Mouse (Mus musculus): ENCODE results near the gene Ccdc40.
"Not testable (repeated sequence)": the region's sequence is repeated elsewhere in the genome, so short reads cannot be mapped to it uniquely, and the experiment has no call there.

Gene Ccdc40

GRCm38 (mm10) chr11:119224926-119225325 is 3.4 kb upstream of the Ccdc40 start:
- in situ Hi-C loops (cut with MboI; ENCODE audit: low pct_unique_long_range_greater_than_20kb in 1 of 2, low sequenced_read_pairs in 2 of 2, unreplicated experiment in 1 of 2) = no loop called here

DNA sequence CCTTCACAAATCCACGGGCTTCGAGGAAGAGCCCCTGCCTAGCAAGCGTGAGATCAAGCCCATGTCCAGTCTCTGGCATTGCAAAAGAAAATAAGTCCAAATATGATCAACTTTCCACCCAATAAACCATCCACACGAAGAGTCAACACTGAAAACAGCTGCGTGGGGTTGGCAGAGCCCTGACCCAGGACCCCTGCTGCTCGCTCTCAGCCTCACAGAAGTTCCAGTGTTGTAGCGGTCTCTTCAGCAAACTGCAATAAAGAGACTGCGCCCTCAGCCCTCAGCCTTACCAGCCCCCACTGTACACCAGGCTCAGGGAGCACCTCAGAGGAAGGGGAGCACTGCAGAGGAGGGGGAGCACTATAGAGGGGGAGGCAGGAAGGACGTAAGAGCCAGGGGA is 2.7 kb upstream of the Ccdc40 start:
- in situ Hi-C loops (cut with MboI; ENCODE audit: low pct_unique_long_range_greater_than_20kb in 1 of 2, low sequenced_read_pairs in 2 of 2, unreplicated experiment in 1 of 2) = no loop called here

- in situ Hi-C loops (cut with MboI; ENCODE audit: low pct_unique_long_range_greater_than_20kb in 1 of 2, low sequenced_read_pairs in 2 of 2, unreplicated experiment in 1 of 2) = no loop called here
Observed at GRCm38 (mm10) chr11:119227591-119227990, 781 bp upstream of the Ccdc40 start.

DNA sequence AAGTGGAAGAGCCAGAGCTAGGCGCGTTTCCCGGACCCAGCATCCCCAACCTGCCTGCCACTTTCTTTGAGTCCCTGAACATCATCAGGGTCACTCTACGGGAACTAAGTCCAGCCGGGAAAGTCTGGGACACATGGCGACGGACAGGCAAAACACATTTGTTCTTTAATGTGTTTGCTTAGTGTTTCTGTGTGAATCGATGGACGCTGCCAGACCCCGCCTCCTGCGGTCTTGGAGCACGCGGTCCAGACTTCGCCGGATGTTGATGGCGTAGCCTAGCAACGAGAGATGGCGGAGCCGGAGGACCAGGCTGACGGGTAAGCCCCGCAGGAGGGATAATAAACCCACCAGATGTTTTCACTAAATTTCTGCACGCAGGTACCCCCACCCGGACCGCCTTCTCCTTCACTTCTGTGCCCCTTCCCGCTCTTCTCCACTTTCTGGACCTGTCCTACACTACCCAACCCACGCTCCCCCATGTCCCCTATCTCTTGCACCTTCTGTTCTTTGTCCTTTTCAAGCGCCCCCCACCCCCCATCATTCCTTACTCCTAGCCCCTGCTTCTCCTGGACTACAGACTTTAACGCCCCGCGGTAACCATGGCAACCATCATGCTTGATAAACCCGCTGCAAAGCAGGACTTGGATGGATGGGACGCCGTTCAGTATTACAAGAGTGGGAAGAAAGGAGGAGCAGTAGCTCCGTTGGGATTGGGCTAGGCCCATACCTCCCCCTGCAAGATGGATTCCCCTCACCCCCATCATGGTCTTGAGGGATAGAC is 664 bp downstream of the Ccdc40 start:
- in situ Hi-C loops (cut with MboI; ENCODE audit: low pct_unique_long_range_greater_than_20kb in 1 of 2, low sequenced_read_pairs in 2 of 2, unreplicated experiment in 1 of 2) = no loop called here

- in situ Hi-C loops (cut with MboI; ENCODE audit: low pct_unique_long_range_greater_than_20kb in 1 of 2, low sequenced_read_pairs in 2 of 2, unreplicated experiment in 1 of 2) = no loop called here
Observed at GRCm38 (mm10) chr11:119234770-119235169, 6.4 kb downstream of the Ccdc40 start.

- in situ Hi-C loops (cut with MboI; ENCODE audit: low pct_unique_long_range_greater_than_20kb in 1 of 2, low sequenced_read_pairs in 2 of 2, unreplicated experiment in 1 of 2) = no loop called here
Observed at GRCm38 (mm10) chr11:119235596-119235995, 7.2 kb downstream of the Ccdc40 start.

DNA sequence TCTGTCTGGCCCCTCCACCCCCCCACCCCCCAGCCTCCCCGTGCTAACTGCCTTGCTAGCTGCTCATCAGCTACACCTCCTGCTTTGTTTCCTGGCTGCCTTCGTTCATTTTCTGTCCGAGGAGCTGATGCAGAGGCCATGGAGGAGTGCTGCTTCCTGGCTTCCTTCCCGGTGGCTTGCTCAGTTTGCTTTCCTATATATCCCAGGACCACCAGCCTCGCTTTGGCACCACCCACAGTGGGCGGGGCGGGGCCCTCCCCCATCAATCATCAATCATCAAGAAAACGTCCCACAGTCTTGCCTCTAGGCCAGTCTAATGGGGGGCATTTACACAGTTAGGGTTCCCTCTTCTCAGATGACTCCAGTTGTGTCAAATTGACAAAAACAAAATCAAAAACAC is 8.0 kb downstream of the Ccdc40 start:
- in situ Hi-C loops (cut with MboI; ENCODE audit: low pct_unique_long_range_greater_than_20kb in 1 of 2, low sequenced_read_pairs in 2 of 2, unreplicated experiment in 1 of 2) = no loop called here

DNA sequence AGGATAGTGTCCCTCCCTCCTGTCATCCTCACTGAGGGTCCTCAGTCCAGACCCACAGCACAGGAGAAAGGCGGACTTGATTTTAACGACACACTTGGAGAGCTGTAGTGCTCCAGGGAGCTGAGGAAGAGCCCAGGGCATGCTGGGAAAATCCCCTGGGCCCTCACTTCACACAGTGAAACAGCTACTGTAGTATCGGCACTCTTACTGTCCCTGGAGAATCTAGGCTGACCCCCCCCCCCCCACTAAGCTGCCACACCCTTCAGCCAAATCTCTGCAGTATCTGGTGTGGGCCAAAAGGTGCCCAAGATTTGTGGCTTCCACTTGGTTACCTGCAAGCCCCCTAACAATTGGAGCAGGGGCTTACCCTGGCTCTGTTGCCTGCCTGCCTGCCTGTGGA is 8.6 kb downstream of the Ccdc40 start:
- in situ Hi-C loops (cut with MboI; ENCODE audit: low pct_unique_long_range_greater_than_20kb in 1 of 2, low sequenced_read_pairs in 2 of 2, unreplicated experiment in 1 of 2) = no loop called here

DNA sequence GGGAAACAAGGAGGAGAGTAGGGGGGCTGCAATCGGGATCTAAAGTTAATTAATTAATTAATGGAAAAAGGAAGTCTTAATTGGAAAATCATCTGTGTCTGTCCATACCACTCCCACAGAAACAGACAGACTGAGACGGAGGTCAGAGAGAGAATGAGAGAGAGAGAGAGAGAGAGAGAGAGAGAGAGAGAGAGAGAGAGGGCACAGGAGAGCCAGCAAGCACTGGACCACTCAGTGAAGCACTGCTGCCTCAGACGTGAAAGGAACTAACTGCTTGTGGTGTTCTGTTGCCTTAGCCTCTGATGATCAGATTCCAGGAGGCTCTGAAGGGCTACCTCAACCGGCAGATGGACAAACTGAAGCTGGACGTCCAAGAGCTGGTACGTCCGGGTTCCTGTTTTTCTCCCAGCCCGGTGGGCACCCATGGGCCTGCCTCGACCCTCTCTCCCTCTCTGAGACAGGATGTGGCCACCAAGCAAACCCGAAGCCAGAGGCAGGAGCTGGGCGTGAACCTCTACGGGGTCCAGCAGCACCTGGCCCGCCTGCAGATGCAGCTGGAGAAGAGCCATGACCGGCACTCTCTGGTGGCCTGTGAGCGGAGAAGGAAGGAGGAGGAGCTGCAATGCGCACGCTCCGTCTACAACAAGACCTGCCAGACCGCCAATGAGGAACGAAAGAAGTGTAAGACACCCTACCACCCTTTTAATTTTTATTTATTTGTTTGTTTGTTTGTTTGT is 9.4 kb downstream of the Ccdc40 start:
- in situ Hi-C loops (cut with MboI; ENCODE audit: low pct_unique_long_range_greater_than_20kb in 1 of 2, low sequenced_read_pairs in 2 of 2, unreplicated experiment in 1 of 2) = no loop called here

DNA sequence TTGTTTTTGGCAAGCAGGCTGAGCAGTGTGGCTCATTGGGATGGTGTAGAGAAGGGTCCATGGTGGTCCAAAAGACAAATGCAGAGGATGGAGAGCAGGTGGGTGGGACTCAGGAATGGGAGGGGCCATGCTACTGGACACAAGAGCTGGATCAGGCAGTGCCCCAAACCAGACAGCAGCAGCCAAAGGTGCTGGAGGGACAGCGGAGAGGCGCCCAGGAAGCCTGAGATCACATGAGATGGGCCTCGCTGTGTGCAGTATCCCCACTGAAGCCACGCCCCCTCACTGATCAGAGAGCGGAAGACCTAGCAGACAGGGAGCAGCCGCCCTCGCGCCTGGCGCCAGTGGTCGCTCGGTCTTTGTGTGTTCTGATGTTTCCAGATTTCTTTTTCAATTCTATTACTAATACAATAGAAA is 9.9 kb downstream of the Ccdc40 start:
- in situ Hi-C loops (cut with MboI; ENCODE audit: low pct_unique_long_range_greater_than_20kb in 1 of 2, low sequenced_read_pairs in 2 of 2, unreplicated experiment in 1 of 2) = no loop called here

DNA sequence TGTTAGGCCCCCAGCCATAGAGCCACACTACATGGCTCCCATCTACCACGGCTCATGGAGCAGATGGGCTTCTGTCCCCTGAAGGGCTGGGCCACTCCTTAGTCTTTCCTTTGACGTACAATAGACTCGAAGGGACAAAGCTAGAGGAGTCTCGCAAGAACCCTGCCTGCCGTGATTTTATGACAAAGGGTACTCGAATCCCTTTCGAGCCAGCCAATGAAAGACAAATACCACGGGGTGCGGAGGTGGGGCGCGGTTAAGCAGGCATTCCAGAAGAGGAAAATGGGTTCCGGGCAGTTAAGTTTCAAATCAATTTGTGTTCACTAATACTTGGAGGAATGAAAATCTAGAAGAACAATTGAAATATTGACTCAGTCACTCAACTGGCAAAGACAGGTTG is 11.1 kb downstream of the Ccdc40 start:
- in situ Hi-C loops (cut with MboI; ENCODE audit: low pct_unique_long_range_greater_than_20kb in 1 of 2, low sequenced_read_pairs in 2 of 2, unreplicated experiment in 1 of 2) = no loop called here

DNA sequence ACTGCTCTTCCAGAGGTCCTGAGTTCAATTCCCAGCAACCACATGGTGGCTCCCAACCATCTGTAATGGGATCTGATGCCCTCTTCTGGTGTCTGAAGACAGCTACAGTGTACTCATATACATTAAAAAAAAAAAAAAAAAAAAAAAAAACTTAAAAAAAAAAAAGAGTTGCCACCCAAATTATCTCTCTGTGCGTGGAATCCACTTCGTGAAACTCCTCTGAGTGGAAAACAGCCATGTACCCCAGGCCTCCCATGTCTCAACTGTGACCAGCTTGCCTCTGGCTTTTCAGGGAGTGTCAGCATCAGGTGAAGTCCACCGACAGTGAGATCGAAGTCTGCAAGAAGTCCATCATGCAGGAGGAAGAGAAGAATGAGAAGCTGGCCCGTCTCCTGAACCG is 17.2 kb downstream of the Ccdc40 start:
- in situ Hi-C loops (cut with MboI; ENCODE audit: low pct_unique_long_range_greater_than_20kb in 1 of 2, low sequenced_read_pairs in 2 of 2, unreplicated experiment in 1 of 2) = not testable (repeated sequence)

GRCm38 (mm10) chr11:119249011-119249410 is 20.6 kb downstream of the Ccdc40 start:
- in situ Hi-C loops (cut with MboI; ENCODE audit: low pct_unique_long_range_greater_than_20kb in 1 of 2, low sequenced_read_pairs in 2 of 2, unreplicated experiment in 1 of 2) = no loop called here

DNA sequence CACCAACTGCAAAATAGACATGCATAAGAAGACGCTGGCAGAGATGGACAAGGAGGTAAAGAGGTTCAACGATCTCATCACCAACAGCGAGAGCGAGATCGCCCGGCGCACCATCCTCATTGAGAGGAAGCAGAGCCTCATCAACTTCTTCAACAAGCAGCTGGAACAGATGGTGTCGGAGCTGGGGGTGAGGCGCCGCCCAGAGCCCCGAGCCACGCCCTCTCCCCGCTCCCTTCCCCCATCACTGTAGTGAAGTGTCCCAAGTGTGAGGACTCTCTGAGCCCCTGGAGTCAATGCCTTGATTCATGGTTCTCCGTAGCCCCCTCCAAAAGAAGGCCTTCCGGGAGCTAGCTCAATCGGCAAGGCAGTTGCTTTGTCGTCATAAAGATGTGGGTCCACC is 22.6 kb downstream of the Ccdc40 start:
- in situ Hi-C loops (cut with MboI; ENCODE audit: low pct_unique_long_range_greater_than_20kb in 1 of 2, low sequenced_read_pairs in 2 of 2, unreplicated experiment in 1 of 2) = no loop called here

GRCm38 (mm10) chr11:119252854-119253541 is 24.6 kb downstream of the Ccdc40 start:
- in situ Hi-C loops (cut with MboI; ENCODE audit: low pct_unique_long_range_greater_than_20kb in 1 of 2, low sequenced_read_pairs in 2 of 2, unreplicated experiment in 1 of 2) = no loop called here

GRCm38 (mm10) chr11:119256557-119256956 is 28.2 kb downstream of the Ccdc40 start:
- in situ Hi-C loops (cut with MboI; ENCODE audit: low pct_unique_long_range_greater_than_20kb in 1 of 2, low sequenced_read_pairs in 2 of 2, unreplicated experiment in 1 of 2) = not testable (repeated sequence)

GRCm38 (mm10) chr11:119258216-119258571 is 29.8 kb downstream of the Ccdc40 start:
- in situ Hi-C loops (cut with MboI; ENCODE audit: low pct_unique_long_range_greater_than_20kb in 1 of 2, low sequenced_read_pairs in 2 of 2, unreplicated experiment in 1 of 2) = no loop called here

DNA sequence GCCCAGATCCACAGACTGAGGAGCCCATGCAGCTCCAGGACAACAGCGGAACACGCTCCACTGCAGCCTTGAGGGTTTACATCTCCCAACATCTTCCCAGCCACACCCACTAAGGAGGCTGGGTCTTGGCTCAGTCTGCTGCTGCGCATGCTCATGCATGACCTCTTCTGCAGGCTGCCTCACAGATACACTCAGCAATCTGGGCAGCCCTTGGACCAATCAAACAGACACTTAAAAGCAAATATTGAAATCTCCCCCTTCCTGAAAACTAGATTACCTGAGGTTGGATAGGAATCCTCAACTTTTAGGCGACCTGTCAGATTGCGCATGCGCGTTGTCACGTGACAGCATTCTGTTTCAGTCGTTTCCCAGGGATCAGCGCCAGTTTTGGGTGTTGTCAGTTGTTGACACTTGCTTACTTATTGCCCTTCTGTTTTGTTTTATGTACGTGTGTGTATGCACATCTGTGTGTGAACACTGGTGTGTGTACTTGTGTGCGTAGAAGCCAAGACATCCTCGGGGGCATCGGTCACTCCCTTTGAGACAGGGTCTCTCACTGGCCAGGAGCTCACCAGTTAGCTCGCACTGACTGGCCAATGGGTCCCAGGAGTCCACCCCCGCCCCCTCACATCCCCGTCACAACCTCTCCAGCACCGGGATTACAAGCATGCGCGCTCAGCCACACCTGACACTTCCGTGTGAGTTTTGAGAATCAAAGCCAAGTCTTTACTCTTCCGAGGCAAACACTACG is 30.4 kb downstream of the Ccdc40 start:
- in situ Hi-C loops (cut with MboI; ENCODE audit: low pct_unique_long_range_greater_than_20kb in 1 of 2, low sequenced_read_pairs in 2 of 2, unreplicated experiment in 1 of 2) = no loop called here

- in situ Hi-C loops (cut with MboI; ENCODE audit: low pct_unique_long_range_greater_than_20kb in 1 of 2, low sequenced_read_pairs in 2 of 2, unreplicated experiment in 1 of 2) = no loop called here
Observed at GRCm38 (mm10) chr11:119259977-119260376, 31.6 kb downstream of the Ccdc40 start.
